Mouse (Mus musculus): Measurements from ENCODE around the gene Gm21497. TPM values are rescaled to one million over a fixed set of nuclear protein-coding genes. Genes with fewer than 3 reads are reported as not detected.

Gm21497 gene
- not detected for total RNA-seq (2023)

GRCm38 (mm10) chrY:61646446-61646845 lies at the start of gene Gm21497:
Gm21497 (plus strand) TSS chrY:61646746.

